Mouse (Mus musculus) bone marrow, adult 2 months (tissue): ENCODE data around the gene Selenof.

Experiments used
- CTCF ChIP-seq: fragments of 200-500 bp; IDR thresholded peaks from 2 replicates; pipeline ENCODE4 v1.5.1; 2011; ENCODE audit warnings: low read length, control low read depth; ENCODE audit not compliant: control insufficient read depth, insufficient read depth
- POLR2A ChIP-seq: fragments of 200-500 bp; IDR thresholded peaks from 2 replicates; pipeline ENCODE4 v1.6.1; 2011; ENCODE audit warnings: low read depth, mild to moderate bottlenecking, control low read depth, low read length, borderline replicate concordance; ENCODE audit not compliant: control insufficient read depth

- TF ChIP-seq POLR2A: no peak
- TF ChIP-seq CTCF: no peak
Observed at GRCm38 (mm10) chr3:144597790-144598467, 27.8 kb downstream of the Selenof start.
